Mouse (Mus musculus) thymus, postnatal 25 days (tissue): ENCODE data around the gene Abtb2.
A peak's percentile ranks its signal among the peaks of the same experiment; 100 is the strongest.

Experiments
- DNase-seq: peaks from one replicate; pipeline ENCODE4 v3.0.0; 2022

The Abtb2 gene

GRCm38 (mm10) chr2:103622950-103623349 is 56.8 kb downstream of the Abtb2 start:
- no peak for DNase-seq

- no peak for DNase-seq
Measured at GRCm38 (mm10) chr2:103625349-103625932, 59.3 kb downstream of the Abtb2 start.

GRCm38 (mm10) chr2:103627101-103627500 is 61.0 kb downstream of the Abtb2 start:
- DNase-seq, result peak; percentile 35

GRCm38 (mm10) chr2:103629956-103630355 is 63.8 kb downstream of the Abtb2 start:
- DNase-seq, result no peak

GRCm38 (mm10) chr2:103631293-103631717 is 65.2 kb downstream of the Abtb2 start:
- no peak for DNase-seq

GRCm38 (mm10) chr2:103632136-103632925 is 66.2 kb downstream of the Abtb2 start:
- DNase-seq, result peak; percentile 42

- no peak for DNase-seq
Measured at GRCm38 (mm10) chr2:103632926-103633250, 66.8 kb downstream of the Abtb2 start.

- no peak for DNase-seq
Measured at GRCm38 (mm10) chr2:103635731-103636487, 69.8 kb downstream of the Abtb2 start.

- DNase-seq, result no peak
Measured at GRCm38 (mm10) chr2:103637385-103637784, 71.3 kb downstream of the Abtb2 start.

- DNase-seq, result no peak
Measured at GRCm38 (mm10) chr2:103637943-103638342, 71.8 kb downstream of the Abtb2 start.

GRCm38 (mm10) chr2:103639701-103640100 is 73.6 kb downstream of the Abtb2 start:
- no peak for DNase-seq

GRCm38 (mm10) chr2:103640861-103641260 is 74.8 kb downstream of the Abtb2 start:
- DNase-seq, result no peak

GRCm38 (mm10) chr2:103643584-103644211 is 77.6 kb downstream of the Abtb2 start:
- DNase-seq, result no peak

GRCm38 (mm10) chr2:103644418-103644817 is 78.3 kb downstream of the Abtb2 start:
- DNase-seq, result no peak

GRCm38 (mm10) chr2:103650314-103650879 is 84.3 kb downstream of the Abtb2 start:
- DNase-seq, result no peak

- DNase-seq, result peak; percentile 56
Measured at GRCm38 (mm10) chr2:103652121-103652520, 86.0 kb downstream of the Abtb2 start.

GRCm38 (mm10) chr2:103655037-103655436 is 88.9 kb downstream of the Abtb2 start:
- DNase-seq, result no peak

- DNase-seq, result no peak
Measured at GRCm38 (mm10) chr2:103656028-103656427, 89.9 kb downstream of the Abtb2 start.

GRCm38 (mm10) chr2:103659167-103659566 is 93.1 kb downstream of the Abtb2 start:
- no peak for DNase-seq

- no peak for DNase-seq
Measured at GRCm38 (mm10) chr2:103659648-103660556, 93.8 kb downstream of the Abtb2 start.

- no peak for DNase-seq
Measured at GRCm38 (mm10) chr2:103661696-103662095, 95.6 kb downstream of the Abtb2 start.

- DNase-seq, result peak; percentile 62
Measured at GRCm38 (mm10) chr2:103662121-103662520, 96.0 kb downstream of the Abtb2 start.
